Mouse (Mus musculus) limb, embryonic 15.5 days (tissue): ENCODE measurements around the gene Pnmt. TPM values are rescaled to one million over a fixed set of nuclear protein-coding genes. Genes with fewer than 3 reads are reported as not detected.

ENCODE experiments used
- ATAC-seq: fragments of 200-750 bp; cut with Nextera tagmentation; 2 replicates; pipeline ENCODE4 v1.8.0; 2017; ENCODE audit warnings: low read depth, moderate TSS enrichment; ENCODE audit not compliant: insufficient number of reproducible peaks, low FRiP score, low TSS enrichment
- H3K27ac ChIP-seq: fragments of 300-500 bp; sonication (generic); 2 replicates; pipeline ENCODE4 v1.5.1; 2015; ENCODE audit warnings: moderate library complexity, mild to moderate bottlenecking, inconsistent platforms
- H3K27me3 ChIP-seq: fragments of 300-500 bp; sonication (generic); 2 replicates; pipeline ENCODE4 v1.6.1; 2015; ENCODE audit warnings: inconsistent platforms
- H3K36me3 ChIP-seq: fragments of 300-500 bp; sonication (generic); 2 replicates; pipeline ENCODE4 v1.6.1; 2015; ENCODE audit warnings: inconsistent platforms
- H3K4me1 ChIP-seq: fragments of 300-500 bp; sonication (generic); 2 replicates; pipeline ENCODE4 v1.6.1; 2015; ENCODE audit warnings: inconsistent platforms
- H3K4me2 ChIP-seq: fragments of 300-500 bp; sonication (generic); 2 replicates; pipeline ENCODE4 v1.6.1; 2015; ENCODE audit warnings: mild to moderate bottlenecking, inconsistent platforms
- H3K4me3 ChIP-seq: fragments of 300-500 bp; sonication (generic); 2 replicates; pipeline ENCODE4 v1.5.1; 2015; ENCODE audit warnings: mild to moderate bottlenecking, inconsistent platforms
- H3K9ac ChIP-seq: fragments of 300-500 bp; sonication (generic); 2 replicates; pipeline ENCODE4 v1.6.1; 2015; ENCODE audit warnings: inconsistent platforms
- H3K9me3 ChIP-seq: fragments of 300-500 bp; sonication (generic); 2 replicates; pipeline ENCODE4 v1.6.1; 2016; ENCODE audit warnings: inconsistent platforms
- WGBS: fragments of 180-500 bp; shearing (Covaris S2); methylation state at CpG from one replicate; pipeline ENCODE4 v1.1.7; 2015; 5-methylcytosine and 5-hydroxymethylcytosine counted together
- polyA plus RNA-seq: library from polyadenylated mRNA; unstranded; fragments of >200 nt; fragmentation: Nextera tagmentation; extraction: Ambion mirVana; gene quantifications from 2 replicates; pipeline ENCODE4 v1.2.1, GENCODE M21; 2015

Gene Pnmt
- polyA plus RNA-seq, 1 experiment from 2014 or later = 1.6 TPM

DNA sequence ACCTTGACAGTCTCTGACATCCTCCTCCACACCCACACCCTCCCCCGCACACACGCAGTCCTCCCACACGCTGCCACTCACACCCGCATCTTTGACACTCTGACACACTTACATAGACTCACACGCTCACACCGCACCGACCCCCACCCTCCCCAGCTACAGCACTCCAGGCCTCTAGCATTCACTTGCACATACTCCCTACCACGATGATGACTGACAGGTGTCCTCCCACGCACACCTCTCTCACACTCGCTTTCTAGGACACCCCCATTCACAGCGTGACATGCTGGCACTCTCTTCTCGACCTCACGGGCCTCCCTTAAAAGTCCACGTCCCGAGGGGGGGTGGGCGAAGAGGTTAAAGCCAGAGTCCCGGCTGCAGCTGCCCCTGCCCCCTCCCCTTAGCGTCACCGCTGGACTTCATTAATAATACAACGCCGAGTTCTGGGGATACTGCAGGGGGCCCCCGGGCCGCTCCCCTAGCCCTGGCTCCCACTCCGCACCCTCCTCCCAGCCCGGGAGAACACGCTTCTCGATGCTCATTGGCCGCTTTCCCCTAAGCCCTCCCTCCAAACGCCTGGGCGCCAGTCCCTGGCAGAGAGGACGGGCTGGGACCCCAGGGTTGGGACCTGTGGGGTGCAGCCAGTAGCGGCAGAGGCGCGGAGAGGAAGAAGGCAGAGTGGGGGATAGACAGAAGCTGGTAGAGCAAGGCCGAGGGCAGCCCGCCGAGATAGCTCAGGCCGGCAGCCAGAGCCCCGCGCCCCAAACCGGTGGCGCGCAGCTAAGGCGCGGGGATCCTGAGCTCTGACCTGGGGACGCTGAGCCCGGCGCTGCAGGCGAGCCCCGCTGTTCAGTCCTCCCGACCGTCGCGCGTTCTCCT, 37.9 kb upstream of the Pnmt start, which contains the start of gene Ppp1r1b:
Gene Ppp1r1b (plus strand): TSS at position 322 of the 879 bp plus-strand sequence.
- no peaks in the 10 kb centered on the region for H3K36me3 ChIP-seq
- H3K27me3 ChIP-seq = peaks cover 85% of the 10 kb centered on the region
- H3K4me3 ChIP-seq = peak within 1 kb of the TSS; percentile 53
- peaks cover 25% of the 10 kb centered on the region for H3K4me1 ChIP-seq
- under 1% methylated on average over 55 of the region's 55 CpGs for WGBS
- H3K27ac ChIP-seq = no peak within 1 kb of the TSS
- ATAC-seq = 0 out of 2 replicates have a peak, but pooled peaks have one; percentile 22
- H3K9me3 ChIP-seq = no peaks in the 10 kb centered on the region
- peak within 1 kb of the TSS; percentile 39 for H3K9ac ChIP-seq
- H3K4me2 ChIP-seq = peak within 1 kb of the TSS; percentile 95

DNA sequence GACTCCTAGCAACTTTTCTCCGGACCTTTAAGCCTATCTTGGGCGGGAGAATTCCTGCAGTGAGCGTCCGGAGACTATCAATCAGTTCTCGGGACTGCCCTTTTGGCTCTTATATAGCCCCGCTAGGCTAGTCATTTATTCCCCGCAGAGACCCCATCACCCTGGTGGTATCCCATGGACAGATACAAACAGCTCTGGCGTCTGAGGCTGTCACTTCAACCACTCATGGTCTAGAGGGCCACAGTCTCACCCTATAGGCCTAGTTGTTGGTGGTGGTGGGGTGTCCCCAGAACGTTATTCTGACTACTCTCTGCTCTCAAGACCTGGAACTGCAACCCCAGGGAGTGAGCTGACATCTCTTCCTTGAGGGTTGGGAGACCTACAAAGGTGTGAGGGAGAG, 36.9 kb upstream of the Pnmt start:
- H3K4me2 ChIP-seq = peak overlapping the region; percentile 95
- no peaks in the 10 kb centered on the region for H3K9me3 ChIP-seq
- WGBS = 7% methylated on average over 9 of the region's 9 CpGs
- H3K27ac ChIP-seq = no peak overlapping the region
- H3K4me1 ChIP-seq = peaks cover 27% of the 10 kb centered on the region
- H3K27me3 ChIP-seq = peaks cover 84% of the 10 kb centered on the region
- no peak for ATAC-seq
- peak overlapping the region; percentile 53 for H3K4me3 ChIP-seq
- no peaks in the 10 kb centered on the region for H3K36me3 ChIP-seq
- H3K9ac ChIP-seq = no peak overlapping the region

DNA sequence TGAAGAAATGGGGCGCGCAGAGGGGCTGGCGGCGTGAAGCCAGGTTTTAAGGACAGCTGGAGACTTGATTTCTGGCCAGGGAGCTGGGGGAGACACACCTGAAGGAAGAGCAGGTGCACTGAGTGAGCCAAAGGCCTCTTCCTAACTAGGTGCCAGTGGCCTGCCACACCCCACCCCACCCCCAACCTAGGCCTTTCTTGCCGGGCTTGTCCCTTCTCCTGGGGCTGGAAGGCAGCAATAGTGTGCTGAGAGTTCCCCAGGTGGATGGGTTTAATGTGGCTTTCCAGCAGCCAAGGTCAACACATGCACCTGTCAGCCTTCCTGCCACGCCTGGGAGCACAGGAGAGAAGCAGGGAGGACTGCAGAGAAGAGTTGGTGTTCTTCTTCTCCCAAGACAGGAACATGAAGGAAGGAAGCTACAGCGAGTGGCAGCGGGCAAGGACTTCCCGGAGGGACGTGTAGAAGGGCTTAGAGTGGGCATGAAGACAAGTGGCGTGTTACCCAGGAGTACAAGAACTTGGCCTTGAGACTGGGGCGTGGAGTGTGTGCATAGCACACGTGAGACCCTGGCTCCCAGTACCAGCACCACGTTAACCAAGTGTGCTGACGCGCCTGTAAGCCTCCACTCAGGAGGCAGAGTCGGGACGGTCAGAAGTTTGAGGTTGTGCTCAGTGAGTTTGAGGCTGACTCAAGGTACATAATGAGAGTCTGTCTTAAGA, 33.8 kb upstream of the Pnmt start:
- no peak overlapping the region for H3K9ac ChIP-seq
- H3K9me3 ChIP-seq = no peaks in the 10 kb centered on the region
- H3K4me1 ChIP-seq = peaks cover 50% of the 10 kb centered on the region
- no peak overlapping the region for H3K4me3 ChIP-seq
- ATAC-seq = no peak
- H3K27ac ChIP-seq = no peak overlapping the region
- H3K4me2 ChIP-seq = no peak overlapping the region
- peaks cover 68% of the 10 kb centered on the region for H3K27me3 ChIP-seq
- no peaks in the 10 kb centered on the region for H3K36me3 ChIP-seq
- 70% methylated on average over 18 of the region's 18 CpGs for WGBS

DNA sequence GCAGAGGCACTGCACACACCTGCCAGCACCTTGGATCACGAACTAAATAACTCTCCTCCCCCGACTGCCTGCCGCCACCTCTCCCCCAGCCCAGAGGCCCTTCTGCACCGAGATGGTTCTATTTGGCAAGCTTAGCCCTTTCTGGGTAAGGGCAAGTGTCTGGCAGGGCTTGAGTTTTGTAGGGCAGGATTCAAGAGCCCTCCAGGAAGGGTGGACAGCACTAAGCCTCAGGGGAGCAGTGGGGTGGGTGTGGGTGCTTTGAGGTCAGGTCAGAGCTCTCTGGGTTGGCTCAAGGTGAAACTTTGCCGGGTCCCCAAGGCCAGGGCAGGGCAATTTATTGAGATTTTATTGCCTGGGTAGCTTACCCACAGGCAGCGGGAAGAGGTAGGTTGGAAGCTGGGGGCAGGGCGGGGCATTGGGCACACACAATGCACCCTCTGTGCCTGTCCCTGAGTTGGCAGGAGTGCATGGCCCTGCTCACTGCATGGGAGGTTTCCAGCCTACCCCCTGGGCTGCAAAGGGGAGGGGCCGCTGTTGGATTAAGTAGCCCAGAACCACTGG, 32.5 kb upstream of the Pnmt start:
- no peak overlapping the region for H3K27ac ChIP-seq
- H3K27me3 ChIP-seq = peaks cover 55% of the 10 kb centered on the region
- 21% methylated on average over 8 of the region's 8 CpGs for WGBS

DNA sequence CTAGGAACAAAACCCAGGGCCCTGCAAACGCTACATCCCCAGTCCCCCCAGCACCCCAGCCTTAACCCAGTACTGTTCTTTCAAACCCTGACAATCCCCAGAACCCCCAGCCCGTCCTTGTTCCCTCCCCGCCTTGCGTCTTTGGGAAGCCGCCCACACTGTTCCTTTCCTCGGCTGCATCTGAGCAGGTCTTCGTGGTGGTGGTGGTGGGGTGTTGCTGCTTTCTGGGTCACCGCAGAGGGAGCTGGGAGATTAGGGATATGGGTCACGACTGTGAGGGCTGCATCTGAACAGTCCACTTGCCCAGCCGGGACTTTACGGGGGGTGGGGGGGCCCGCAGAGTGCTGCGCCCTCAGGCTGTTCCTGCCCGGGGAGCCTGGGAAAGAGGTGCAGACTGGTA, 31.8 kb upstream of the Pnmt start:
- Histone ChIP-seq H3K4me1 (peaks cover 45% of the 10 kb centered on the region), H3K4me3 (no peak overlapping the region), H3K4me2 (no peak overlapping the region), H3K9me3 (no peaks in the 10 kb centered on the region), H3K36me3 (no peaks in the 10 kb centered on the region), H3K9ac (no peak overlapping the region), H3K27me3 (peaks cover 47% of the 10 kb centered on the region), H3K27ac (no peak overlapping the region)
- whole genome bisulfite sequencing = 53% methylated on average over 14 of the region's 14 CpGs
- ATAC-seq = no peak

More for the DNA sequence above, 32.5 kb upstream of the Pnmt start:
- Histone ChIP-seq H3K4me2 (no peak overlapping the region), H3K36me3 (no peaks in the 10 kb centered on the region), H3K4me1 (peaks cover 43% of the 10 kb centered on the region), H3K9ac (no peak overlapping the region), H3K4me3 (no peak overlapping the region), H3K9me3 (no peaks in the 10 kb centered on the region)
- ATAC-seq = peak; percentile 67; the same call in 1 of the 2 replicates

DNA sequence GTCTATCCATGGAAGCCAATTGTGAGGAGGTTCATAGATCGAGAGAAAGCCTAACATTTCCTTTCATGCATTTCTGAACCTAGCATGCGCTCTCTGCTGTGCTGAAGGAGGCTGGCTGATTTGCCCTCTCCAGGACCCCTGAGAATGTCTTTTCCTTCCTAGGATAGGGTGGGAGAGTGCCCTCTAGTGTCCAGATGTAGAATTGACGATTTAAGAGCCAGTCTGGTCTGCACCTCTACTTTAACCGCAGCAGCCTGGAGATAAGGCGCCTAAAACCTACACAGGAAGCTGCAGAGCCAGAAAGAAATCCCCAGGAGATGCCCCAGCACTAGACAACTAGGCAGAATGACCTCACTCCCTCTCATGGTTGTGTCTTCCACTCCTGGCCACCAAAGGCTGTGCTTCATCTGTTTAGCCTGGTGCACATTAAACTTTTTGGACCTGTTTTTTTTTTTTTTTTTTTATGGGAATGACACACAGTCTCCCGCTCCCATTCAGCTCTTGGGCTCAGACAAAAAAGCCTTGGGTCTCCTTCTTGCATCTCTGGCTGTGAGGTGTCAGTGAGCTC, 30.4 kb upstream of the Pnmt start:
- no peak overlapping the region for H3K9ac ChIP-seq
- 10% methylated on average over 6 of the region's 6 CpGs for WGBS
- 0 out of 2 replicates have a peak, but pooled peaks cover 4% of the 10 kb centered on the region for H3K36me3 ChIP-seq
- H3K27me3 ChIP-seq = peaks cover 34% of the 10 kb centered on the region
- H3K4me1 ChIP-seq = peaks cover 53% of the 10 kb centered on the region
- no peak for ATAC-seq
- H3K9me3 ChIP-seq = no peaks in the 10 kb centered on the region
- H3K4me2 ChIP-seq = no peak overlapping the region
- H3K4me3 ChIP-seq = no peak overlapping the region
- no peak overlapping the region for H3K27ac ChIP-seq

DNA sequence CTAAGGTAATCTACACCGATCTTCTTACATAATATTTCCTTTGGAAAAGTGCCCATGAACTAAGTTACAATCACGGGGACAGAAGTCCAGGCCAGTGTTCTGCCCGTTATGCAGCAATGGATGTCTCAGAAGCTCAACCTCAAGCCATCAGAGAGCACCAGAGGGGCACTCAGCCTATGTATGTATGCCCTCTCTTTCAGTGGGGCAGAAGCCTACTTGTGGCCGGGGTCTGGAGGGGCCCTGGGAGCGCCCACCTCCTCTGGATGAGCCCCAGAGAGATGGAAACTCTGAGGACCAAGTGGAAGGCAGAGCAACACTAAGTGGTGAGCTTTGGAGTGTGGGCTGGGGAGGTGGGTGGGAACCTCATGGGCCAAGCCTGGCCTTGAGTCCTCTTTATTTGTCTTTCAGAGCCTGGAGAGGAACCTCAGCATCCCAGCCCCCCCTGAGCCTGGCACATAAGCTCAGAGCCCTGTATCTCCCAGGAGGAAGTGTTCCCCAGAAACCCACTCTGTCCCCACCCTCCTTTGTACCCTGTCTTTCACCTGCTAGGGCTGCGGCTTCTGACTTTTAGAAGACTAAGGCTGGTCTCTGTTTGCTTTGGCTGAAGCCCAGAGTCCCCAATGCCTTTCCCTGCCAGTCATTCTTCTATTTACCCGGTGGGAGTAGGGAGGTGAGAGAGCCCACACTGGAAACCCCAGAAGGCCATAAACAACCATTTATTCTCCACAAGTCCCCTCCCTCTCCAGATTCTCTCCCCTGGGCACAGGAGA, 29.4 kb upstream of the Pnmt start:
- H3K27ac ChIP-seq = no peak overlapping the region
- no peak for ATAC-seq
- H3K27me3 ChIP-seq = peaks cover 24% of the 10 kb centered on the region
- H3K9ac ChIP-seq = no peak overlapping the region; the same call in 1 of the 2 replicates
- H3K4me2 ChIP-seq = no peak overlapping the region
- 77% methylated on average over 7 of the region's 7 CpGs for WGBS
- H3K4me3 ChIP-seq = no peak overlapping the region
- peaks cover 56% of the 10 kb centered on the region for H3K4me1 ChIP-seq
- H3K36me3 ChIP-seq = 0 out of 2 replicates have a peak, but pooled peaks cover 4% of the 10 kb centered on the region
- no peaks in the 10 kb centered on the region for H3K9me3 ChIP-seq

DNA sequence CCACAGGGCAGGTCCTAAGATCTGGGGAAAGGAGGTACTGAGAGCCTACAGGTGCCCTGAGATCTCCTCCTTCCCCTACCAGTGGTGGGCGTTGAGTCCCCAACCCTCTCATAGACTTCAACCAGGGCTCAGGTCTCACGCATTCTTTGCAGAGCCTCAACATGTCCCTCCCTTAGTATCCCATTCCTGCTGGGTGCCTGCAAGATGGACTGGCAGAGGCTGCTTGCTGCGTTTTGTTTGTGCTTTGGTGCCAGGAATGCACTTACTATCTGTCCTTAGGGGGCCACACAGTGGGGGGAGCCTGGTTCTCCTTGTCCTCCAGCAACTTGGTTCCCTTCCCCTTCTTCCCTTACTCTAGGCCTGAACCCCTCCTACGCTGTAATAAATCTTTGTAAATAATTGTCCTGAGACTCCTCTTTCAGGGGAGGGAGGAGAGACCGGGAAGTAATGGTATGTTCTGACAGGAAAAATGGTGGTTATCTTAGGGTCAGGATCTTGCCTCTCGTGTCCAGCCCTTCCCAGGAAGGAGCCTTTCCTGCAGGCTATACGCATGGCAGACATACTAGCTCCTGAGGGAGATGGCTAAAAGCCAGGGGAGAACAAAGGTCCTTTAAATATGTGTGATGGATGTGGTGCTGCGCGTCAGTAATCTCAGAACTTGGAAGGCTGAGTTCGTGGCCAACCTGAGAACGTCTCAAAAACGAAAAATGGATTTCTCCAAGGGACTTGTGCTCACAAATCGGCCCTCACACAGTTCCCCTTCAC, 28.7 kb upstream of the Pnmt start:
- H3K9ac ChIP-seq = peak overlapping the region; percentile 11
- H3K4me3 ChIP-seq = peak overlapping the region; percentile 66
- 0 out of 2 replicates have a peak, but pooled peaks cover 4% of the 10 kb centered on the region for H3K36me3 ChIP-seq
- H3K27ac ChIP-seq = peak overlapping the region; percentile 71
- WGBS = 8% methylated on average over 13 of the region's 13 CpGs
- peak overlapping the region; percentile 67 for H3K4me2 ChIP-seq
- peaks cover 16% of the 10 kb centered on the region for H3K27me3 ChIP-seq
- peaks cover 50% of the 10 kb centered on the region for H3K4me1 ChIP-seq
- ATAC-seq = no peak
- no peaks in the 10 kb centered on the region for H3K9me3 ChIP-seq

DNA sequence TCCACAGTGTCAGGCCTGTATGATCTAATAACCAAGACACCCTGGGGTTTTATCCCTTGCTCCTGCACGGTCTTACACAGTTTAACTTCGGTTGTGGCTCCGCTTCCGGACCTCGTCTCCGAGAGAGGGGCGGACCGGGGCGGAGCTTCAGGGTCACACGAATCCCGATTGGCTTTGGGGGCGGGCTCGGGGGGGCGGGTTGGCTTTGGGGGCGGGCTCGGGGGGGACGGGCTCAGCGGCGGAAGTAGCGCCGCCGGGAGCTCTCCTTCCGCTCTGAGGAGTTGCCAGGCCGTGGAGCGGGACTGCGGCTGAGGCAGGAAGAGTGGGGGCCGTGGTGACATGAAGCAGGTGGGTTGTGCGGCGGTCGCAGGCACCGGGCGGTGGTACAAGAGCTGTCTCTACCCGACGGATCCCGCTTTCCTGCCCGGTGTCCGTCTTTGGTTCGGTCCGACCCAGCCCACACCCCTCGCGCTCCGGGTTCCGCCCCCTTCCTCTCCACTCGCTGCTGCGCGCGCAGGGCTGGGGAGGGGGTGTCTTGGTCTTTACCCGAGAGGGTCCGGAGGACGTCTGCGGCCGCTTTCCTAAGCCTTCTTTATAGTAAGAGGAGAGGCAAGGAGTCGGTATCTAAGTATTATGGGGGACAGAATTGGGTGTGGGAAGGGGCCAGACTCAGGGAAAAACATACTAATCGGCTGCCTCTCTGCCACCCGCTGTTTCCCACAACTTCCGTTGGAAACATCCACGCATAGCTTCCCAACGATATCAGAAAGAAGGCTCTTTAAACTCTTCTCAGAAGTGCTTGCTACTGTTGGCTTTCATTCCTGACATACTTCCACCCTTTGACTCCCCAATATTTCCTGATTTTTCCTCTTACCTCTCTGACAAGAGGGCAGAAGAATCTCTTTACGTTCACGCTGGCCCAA, 27.8 kb upstream of the Pnmt start, which contains the start of gene Stard3:
Gene Stard3 (plus strand): TSS at position 208 of the 923 bp plus-strand sequence.
- WGBS = under 1% methylated on average over 60 of the region's 60 CpGs
- Histone ChIP-seq H3K9me3 (no peaks in the 10 kb centered on the region), H3K4me2 (peak within 1 kb of the TSS; percentile 67), H3K36me3 (0 out of 2 replicates have a peak, but pooled peaks cover 4% of the 10 kb centered on the region), H3K4me3 (peak within 1 kb of the TSS; percentile 66), H3K27me3 (peaks cover 11% of the 10 kb centered on the region), H3K27ac (peak within 1 kb of the TSS; percentile 88), H3K4me1 (peaks cover 49% of the 10 kb centered on the region), H3K9ac (peak within 1 kb of the TSS; percentile 55)
- ATAC-seq = peak; percentile 83
